Mouse (Mus musculus) liver, adult 2 months (tissue): ENCODE measurements around the gene 2310079G19Rik.

Source experiments
- CTCF ChIP-seq: fragments of 200-500 bp; IDR thresholded peaks from 2 replicates; pipeline ENCODE4 v1.5.1; 2011; ENCODE audit warnings: low read depth, low read length, control low read depth
- POLR2A ChIP-seq: fragments of 200-500 bp; IDR thresholded peaks from 2 replicates; pipeline ENCODE4 v1.6.1; 2011; ENCODE audit warnings: low read length, control low read depth; ENCODE audit not compliant: insufficient read depth; ENCODE audit errors: extremely low read depth

DNA sequence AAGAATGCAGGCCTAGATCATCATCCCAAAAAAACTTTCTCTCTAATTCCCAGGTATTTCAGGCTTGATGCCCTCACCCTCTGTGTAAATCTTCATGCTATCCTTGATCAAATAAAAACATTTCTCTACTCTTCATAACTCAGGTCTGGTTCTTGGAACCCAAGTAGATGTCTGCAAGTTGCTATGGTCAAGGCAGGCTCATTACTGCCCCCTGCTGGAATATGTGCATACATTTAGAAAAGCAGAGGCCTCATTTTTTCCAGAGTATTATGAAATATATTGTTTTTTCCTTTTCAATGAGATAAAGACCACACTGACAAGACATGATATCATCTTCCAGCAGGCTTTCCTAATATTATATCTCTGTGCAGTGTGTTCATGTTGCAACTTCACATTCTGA, 34.7 kb downstream of the 2310079G19Rik start:
- no peak for TF ChIP-seq CTCF
- no peak for TF ChIP-seq POLR2A
